Mouse (Mus musculus): Measurements from ENCODE around the gene Pnpla2. TPM values are rescaled to one million over a fixed set of nuclear protein-coding genes. Genes with fewer than 3 reads are reported as not detected.
A peak's percentile ranks its signal among the peaks of the same experiment; 100 is the strongest.

The Pnpla2 gene
- total RNA-seq, 2 experiments from 2014 or later = 22.9 to 28.8 TPM

DNA sequence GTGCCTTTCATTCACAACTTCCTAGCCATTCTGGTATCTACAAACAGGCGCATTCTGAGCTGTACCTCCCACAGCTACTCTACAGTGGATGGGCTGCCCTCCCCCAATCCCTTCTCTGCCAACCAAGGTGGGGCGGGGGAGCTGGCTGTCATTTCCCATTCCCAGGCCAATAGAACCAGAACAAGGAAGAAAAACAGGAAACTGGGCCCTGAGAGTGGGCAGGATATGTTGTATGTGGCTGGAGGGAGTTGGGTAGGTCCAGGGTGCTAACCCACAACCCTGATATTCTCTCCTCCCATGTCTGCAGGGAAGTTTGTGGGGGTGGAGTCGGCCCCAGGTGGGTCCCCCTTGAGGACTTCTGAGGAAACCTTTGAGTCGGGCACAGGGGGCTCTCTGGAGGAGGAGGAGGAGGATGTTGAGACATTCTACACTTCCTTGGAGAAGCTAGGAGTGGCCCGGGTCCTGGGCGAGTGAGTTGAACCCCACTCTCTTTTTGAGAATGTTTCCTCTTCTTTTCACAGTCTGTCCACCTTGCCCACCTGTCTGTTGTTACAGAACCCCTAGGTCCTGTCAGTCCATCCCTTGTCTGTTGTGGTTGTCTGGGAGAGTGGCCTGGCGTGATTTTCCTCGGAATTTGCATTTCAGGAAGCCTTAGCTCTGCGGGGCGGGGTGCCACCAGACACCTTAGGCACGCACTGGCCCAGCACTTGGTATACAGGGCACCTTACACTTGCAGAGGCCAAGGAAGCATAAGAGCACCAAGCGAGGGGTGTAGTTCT lies 9.0 kb downstream of the Pnpla2 start:
- intact Hi-C loops (cut with DNase I) = no loop called here
- no peak for DNase-seq (ENCODE audit: low spot score in 2 of 2)

DNA sequence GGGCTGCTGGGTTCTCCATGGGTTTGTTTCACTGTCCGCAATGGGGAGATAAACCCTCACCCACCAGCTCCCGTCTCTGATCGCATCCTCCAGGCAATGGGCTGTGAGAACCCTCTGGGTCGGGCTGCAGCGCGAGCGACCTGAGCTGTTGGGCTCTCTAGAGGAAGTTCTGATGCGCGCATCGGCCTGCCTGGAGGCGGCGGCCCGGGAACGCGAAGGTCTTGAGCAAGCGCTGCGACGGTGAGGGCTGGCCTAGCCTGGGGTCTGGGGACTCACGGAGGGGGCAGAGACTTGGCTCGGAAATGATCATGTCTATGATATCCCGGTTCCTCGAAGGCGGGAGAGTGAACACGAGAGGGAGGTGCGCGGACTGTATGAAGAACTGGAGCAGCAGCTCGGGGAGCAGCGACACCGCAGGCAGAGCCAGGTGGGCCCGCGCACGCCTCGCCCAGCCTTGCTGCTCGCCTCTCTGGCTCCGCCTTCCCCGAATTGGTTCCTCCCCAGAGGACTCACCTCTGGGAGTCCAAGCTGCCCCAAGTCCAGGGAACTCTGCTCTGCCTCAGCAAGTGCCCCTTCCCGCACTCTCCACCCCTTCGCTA lies 9.7 kb downstream of the Pnpla2 start:
- intact Hi-C loops (cut with DNase I) = no loop called here

DNA sequence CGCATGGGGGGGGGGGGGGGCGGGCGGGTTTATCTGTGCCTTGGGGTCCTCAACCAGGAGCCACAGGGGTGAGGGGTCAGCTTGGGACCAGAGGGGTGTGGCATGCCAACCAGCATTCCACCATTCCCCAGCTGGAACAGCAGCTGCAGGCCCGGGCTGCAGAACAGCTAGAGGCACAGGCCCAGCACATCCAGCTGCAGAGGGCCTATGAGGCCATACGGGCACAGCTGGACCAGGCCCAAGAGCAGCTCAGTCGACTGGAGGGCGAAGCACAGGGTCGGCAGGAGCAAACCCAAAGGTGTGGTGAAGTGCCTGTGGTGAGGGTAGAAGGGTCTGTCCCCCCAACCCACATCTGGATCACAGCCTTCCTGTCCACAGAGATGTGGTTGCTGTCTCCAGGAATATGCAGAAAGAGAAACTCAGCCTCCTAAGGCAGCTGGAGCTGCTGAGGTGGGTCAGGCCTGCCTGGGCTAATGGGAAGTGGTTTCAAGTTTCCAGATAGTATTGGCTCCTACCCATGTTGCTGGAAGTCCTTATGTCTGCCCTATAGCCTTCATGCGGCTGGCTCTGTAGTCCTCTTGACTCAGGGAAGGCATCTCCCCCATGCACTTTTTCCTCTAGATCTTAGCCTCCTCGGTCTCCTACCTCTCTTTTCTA lies 10.5 kb downstream of the Pnpla2 start:
- no peak for DNase-seq (ENCODE audit: low spot score in 2 of 2)
- intact Hi-C loops (cut with DNase I) = no loop called here

More for the DNA sequence above, 9.7 kb downstream of the Pnpla2 start:
- no peak for DNase-seq (ENCODE audit: low spot score in 2 of 2)

DNA sequence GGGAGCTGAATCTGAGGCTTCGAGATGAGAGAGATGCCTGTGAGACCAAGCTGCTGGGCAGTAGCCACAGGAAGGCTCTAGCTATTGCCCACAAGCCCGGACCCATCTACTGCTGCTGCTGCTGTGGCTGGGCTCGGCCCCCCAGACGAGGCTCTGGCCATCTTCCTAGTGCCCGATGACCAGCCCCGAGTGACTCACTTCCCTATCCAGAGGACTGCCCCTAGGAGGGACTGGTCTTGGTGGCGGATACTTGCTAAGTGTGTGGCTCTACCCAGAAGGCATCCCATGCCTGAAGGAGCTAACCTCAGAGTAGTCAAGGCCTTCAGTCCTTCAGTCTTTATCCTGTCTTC lies 11.0 kb downstream of the Pnpla2 start:
- intact Hi-C loops (cut with DNase I) = no loop called here
- no peak for DNase-seq (ENCODE audit: low spot score in 2 of 2)

DNA sequence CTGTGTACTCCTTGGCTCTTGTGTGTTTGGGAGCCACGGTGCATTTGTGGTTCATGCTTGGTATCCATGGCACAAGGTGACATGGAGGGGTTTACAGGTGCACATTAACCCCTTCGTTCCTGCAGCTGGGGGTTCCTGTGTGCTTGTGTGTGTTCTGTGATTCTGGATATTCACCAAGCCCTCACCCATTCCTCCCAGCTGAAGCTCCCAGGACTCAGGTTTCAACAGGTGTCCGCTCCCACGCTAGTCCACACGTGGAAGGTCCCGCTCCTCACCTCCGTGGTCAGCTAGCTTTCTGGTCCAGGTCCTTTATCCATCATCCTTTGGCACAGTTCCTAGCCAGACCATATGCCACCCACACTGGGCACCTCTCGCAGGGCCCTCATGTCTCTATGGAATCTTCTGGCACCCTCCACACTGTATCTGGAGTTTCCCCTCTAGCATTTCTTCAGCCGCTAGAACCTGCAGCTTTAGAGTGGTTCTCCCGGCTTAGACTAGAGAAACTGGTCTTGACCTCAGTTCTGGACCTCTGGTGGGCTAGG lies 11.7 kb downstream of the Pnpla2 start:
- DNase-seq (ENCODE audit: low spot score in 2 of 2) = no peak
- intact Hi-C loops (cut with DNase I) = no loop called here

DNA sequence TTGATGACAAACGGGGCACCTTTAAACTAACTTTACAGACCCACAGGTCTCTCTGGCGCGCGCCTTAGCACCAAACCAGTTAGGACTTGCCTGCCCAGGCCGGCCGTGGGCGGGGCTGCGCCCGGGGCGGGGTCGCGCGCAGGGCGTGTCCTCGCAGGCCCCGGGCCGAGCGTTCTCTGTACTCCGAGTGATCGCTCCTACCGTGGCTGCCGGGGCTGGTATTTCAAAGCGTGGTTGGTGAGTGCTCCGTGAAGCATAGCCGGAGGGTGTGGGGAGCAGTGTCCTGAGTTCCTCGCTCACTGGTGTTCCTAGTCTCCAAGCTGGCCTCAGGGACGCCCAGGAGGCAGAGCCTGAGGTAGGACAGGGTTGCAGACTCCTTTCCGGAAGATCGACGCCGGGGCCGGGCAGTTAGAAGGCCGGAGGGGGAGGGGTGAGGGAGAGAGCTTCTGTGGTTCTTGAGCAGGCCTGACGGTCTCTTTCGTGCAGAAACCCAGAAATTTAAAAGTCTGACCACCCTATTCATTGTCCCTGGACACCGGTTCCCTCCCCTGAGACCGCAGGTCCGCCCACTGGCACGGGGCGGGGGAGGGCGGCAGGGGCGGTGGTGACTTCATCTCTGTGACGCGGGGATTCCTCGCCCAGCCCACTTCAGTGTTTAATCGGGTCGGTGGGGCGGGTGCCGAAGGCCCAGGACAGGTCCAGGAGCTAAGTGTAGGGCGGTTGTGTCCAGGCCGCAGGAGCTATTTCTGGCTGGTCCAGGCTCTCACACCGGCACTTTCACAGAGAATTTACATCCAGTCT lies 12.4 kb downstream of the Pnpla2 start, which contains the start of gene Cd151:
Gene Cd151 (plus strand): TSS at position 163 of the 801 bp plus-strand sequence.
- DNase-seq (ENCODE audit: low spot score in 2 of 2) = peak; percentile 59 to 60
- intact Hi-C loops (cut with DNase I) = no loop called here

DNA sequence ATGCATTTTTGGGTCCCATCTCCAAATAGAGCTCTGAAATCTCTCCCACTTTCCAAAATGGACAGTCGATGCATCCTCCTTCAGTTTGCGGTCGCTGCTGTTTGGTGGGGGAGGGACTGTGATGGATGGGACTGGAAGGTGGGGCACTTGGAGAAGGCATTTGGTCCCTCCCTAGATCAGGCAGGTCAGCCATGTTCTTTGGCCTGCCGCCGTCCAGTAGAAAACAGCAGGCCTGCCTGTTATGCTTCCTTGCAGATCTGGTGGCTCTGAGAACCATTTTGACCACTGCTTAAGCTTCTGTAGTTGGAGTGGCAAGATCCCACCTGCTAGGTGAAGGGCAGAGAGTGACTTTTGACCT lies 13.1 kb downstream of the Pnpla2 start:
- DNase-seq (ENCODE audit: low spot score in 2 of 2) = no peak
- intact Hi-C loops (cut with DNase I) = no loop called here

DNA sequence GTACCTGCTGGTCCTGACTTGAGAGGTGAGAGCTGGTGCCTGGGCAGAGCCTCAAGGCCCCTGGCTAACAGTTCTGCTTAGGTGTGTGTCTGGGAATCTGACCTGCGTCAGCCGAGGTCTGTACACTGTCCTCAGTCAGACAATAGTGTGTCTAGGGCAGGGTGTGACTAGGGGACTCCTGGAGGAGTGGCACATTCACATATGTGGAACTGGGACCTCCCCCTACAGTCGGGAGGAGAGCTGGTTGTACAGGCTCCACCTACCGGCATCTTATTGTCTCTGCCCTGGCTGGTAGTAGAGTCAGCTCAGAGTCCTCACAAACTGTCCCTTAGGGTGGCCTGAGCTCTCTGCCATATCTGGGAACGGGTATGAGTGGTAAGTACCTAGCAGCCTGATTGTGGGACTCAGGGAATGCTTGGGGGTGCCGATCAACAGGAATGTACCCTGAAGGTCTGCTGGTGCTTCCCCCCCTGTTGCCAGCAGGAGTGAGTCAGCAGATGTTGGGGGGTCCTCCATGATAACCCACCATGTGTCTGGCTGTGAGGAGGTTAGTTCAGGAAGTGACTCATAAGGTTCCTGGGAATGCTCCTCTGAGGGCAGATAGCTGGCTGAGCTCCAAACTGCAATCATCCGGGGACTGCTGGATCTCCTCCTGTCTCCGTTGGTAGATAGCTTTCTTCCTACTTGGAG lies 13.7 kb downstream of the Pnpla2 start:
- intact Hi-C loops (cut with DNase I) = no loop called here
- peak; percentile 62 to 65 for DNase-seq (ENCODE audit: low spot score in 2 of 2)

DNA sequence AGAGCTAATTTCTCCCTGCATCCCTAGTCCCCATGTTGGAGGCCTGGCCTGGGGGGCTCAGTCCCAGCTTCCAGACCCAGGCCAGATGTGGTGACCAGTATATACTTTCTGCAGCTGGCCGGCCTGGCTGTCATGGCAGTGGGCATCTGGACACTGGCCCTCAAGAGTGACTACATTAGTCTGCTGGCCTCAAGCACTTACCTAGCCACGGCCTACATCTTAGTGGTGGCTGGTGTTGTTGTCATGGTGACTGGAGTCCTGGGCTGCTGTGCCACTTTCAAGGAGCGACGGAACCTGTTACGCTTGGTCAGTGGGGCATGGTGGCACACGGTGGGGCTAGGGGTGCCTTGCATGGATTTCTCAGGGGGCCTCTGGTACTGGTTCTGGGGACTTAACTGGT lies 14.4 kb downstream of the Pnpla2 start:
- intact Hi-C loops (cut with DNase I) = no loop called here
- DNase-seq (ENCODE audit: low spot score in 2 of 2) = no peak

DNA sequence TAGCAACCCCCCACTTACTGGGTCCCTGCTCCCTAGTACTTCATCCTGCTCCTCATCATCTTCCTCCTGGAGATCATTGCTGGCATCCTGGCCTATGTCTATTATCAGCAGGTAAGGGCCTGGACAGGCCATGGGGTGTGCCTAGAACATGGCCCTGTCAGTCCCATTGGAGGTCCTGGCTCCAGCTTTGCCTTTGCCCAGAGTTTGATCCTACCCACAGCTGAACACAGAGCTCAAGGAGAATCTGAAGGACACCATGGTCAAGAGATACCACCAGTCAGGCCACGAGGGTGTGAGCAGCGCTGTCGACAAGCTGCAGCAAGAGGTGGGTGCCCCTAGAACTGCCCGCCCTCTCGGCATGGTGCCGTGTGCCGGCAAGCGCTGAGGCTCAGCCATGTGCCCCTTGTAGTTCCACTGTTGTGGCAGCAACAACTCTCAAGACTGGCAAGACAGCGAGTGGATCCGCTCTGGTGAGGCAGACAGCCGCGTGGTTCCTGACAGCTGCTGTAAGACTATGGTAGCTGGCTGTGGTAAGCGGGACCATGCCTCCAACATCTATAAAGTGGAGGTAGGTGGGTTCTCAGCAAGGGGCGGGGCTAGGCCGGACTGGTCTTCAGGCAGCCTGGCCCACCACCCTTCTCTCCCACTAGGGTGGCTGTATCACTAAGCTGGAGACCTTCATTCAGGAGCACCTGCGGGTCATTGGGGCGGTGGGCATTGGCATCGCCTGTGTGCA lies 15.1 kb downstream of the Pnpla2 start:
- DNase-seq (ENCODE audit: low spot score in 2 of 2) = no peak
- intact Hi-C loops (cut with DNase I) = no loop called here

DNA sequence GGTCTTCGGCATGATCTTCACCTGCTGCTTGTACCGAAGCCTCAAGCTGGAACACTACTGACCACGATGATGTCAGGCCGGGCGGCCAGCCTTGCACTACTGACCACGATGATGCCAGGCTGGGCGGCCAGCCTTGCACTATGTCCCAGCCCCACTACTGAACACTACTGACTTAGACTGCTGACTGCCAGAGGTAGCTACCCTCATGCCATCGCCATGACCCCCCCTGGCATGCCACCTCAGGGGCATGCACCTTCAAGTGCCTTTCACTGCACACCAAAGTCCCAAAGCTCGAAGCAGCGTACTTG lies 15.6 kb downstream of the Pnpla2 start:
- no peak for DNase-seq (ENCODE audit: low spot score in 2 of 2)
- intact Hi-C loops (cut with DNase I) = no loop called here

DNA sequence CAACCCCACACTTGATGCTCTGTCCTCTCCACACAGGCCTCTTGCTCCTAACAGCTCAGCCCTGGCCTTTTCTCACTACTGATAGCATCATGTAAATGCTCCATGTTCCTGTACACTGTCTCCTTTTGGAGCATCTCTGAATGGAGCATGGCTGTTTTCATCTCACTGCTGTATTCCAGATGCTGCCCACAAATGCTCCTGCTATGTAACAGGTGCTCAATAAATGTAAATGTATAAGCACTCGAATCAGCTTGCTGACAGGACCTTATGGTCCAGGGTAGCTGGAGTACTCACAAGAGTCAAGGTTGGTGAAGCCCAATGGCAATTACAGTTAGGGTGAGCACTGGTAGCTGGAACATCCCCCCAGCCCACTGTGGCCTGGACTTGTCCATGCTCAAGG lies 16.2 kb downstream of the Pnpla2 start:
- DNase-seq (ENCODE audit: low spot score in 2 of 2) = no peak
- intact Hi-C loops (cut with DNase I) = no loop called here

DNA sequence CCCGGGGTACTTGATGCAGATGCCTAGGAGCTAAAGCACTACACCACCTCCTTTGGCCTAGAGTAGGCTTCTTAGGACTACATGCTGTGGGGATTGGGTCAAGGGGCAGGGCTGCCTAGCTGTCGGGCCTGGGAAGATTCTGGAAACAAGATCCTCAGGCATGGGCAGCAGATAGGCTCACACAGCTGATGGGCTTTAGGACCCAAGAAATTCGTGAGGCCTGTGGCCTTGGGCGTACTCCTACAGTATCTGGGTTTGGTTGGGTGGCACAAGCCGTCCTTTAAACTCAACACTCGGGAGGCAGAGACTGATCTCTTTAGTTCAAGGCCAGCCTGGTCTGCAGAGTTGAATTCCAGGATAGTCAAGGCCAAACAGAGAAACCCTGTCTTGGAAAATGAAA lies 17.2 kb downstream of the Pnpla2 start:
- no peak for DNase-seq (ENCODE audit: low spot score in 2 of 2)
- intact Hi-C loops (cut with DNase I) = no loop called here

DNA sequence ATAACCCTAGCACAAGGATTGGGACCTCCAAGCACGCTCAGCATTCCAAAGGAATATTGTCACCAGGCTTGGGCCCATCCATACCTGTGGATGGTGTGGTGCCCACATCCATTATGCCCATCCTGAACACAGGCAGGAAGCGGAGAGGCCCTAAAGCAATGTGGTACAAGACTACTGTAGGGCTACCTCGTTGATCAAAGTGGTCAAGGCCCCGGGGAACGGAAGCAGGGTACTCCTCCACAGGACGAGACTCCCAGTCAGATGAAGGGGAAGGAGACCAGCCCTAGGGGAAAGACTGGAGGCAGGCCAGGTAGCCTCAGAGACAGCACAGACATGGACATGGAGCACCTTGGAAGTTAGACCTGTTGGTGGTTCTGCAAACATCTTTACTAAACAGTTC lies 17.8 kb downstream of the Pnpla2 start:
- DNase-seq (ENCODE audit: low spot score in 2 of 2) = no peak

DNA sequence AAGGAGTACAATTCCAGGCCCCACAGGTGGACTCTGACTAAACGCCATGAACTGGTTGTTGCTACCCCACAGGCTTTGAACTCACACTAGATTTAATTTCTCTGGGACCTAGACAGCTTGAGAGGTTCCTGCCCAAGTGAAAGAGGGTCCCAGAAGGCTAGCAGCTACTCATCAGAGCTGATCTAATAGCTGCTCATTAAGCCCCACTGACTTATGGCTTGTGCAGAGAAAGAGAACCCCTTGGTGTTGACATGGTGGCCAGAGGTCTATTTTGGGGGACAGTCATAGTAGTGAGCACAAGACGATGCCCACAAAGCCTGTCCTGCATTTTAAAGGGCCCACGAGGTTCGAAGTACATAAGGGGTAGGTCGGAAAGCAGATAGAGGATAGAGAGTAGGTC lies 19.2 kb downstream of the Pnpla2 start:
- DNase-seq (ENCODE audit: low spot score in 2 of 2) = no peak
- intact Hi-C loops (cut with DNase I) = no loop called here

More for the DNA sequence above, 17.8 kb downstream of the Pnpla2 start:
- intact Hi-C loops (cut with DNase I) = no loop called here

DNA sequence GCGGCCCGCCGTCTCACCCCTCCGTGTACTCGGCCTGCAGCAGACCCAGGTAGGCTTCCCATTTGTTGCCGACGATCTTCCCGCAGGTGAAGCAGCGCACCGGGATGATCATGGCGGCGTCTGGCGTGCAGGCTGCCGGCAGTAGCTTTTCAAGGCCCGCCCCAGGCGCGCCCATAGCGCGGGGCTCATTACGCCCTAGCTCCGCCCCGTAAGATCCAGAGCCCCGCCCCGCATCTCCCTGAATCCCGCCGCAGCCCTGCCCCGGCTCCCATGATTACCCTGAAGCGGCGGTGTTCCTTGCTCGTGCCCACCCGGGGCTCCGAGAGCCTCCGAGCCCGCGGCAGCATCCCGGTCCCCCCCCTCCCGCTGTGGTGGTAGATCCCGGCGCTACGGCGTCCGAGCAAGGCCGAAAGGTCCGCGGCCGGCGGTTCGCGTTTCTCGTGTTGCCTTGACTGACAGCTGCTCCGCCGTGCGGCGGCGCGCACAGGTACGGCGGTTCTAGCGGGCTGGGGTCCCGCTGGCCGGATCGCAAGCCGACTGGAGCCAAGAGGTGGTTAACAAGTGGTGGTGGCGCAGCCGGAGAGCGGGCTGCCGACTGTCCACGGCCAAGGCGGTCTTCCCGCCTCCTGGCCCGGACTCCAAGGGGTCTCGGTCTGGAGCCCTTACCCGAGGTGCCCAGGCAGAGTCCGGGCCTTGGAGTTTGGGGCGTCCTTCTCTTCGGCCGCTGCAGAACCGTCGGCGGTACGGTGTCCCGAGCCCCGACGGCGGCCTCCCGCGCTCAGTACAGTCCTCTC lies 20.2 kb downstream of the Pnpla2 start, which contains the start of the genes Polr2l and Tspan4:
Gene Polr2l (minus strand): TSS at position 122 of the 794 bp plus-strand sequence.
Gene Tspan4 (plus strand): TSS at position 230 of the 794 bp plus-strand sequence.
- intact Hi-C loops (cut with DNase I) = no loop called here
- DNase-seq (ENCODE audit: low spot score in 2 of 2) = peak; percentile 80 to 84

DNA sequence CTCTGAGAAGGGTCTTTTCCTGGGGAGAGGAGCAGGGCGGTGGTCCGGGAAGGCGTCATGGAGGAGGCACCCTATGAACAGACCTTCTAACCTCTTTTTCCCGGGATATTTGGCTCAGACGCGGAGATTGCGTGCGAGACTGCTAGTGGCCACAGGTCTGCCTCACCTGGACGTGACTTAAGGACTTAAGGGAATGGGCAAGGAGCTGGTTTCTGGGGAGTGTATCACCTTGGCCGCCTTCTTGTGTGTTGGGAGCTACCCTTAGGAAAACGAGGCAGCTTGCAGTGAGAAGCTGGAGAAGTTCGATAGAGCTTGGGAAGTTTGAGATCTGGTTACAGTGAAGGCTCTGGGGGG lies 20.8 kb downstream of the Pnpla2 start:
- no peak for DNase-seq (ENCODE audit: low spot score in 2 of 2)
- intact Hi-C loops (cut with DNase I) = no loop called here
